Mouse (Mus musculus) thymus, adult 2 months (tissue): Measurements from ENCODE around the gene Tmem252.

ENCODE experiments used
- CTCF ChIP-seq: fragments of 200-500 bp; IDR thresholded peaks from 2 replicates; pipeline ENCODE4 v1.5.1; 2012; ENCODE audit warnings: mild to moderate bottlenecking, control low read depth, low read length, moderate library complexity, borderline replicate concordance; ENCODE audit not compliant: control insufficient read depth, poor library complexity, insufficient read depth; ENCODE audit errors: extremely low read depth
- POLR2A ChIP-seq: fragments of 200-500 bp; IDR thresholded peaks from 2 replicates; pipeline ENCODE4 v1.6.1; 2012; ENCODE audit warnings: mild to moderate bottlenecking, low read length, control low read depth, moderate library complexity; ENCODE audit not compliant: control insufficient read depth, poor library complexity, insufficient read depth; ENCODE audit errors: extremely low read depth

GRCm38 (mm10) chr19:24720448-24720847, 46.6 kb downstream of the Tmem252 start:
- no peak for TF ChIP-seq CTCF
- TF ChIP-seq POLR2A: no peak
